Mouse (Mus musculus) erythroblast, embryonic 14.5 days (primary cell): ENCODE results near the gene Mtus2.

Source experiments
- GATA1 ChIP-seq: IDR thresholded peaks from 2 replicates; pipeline ENCODE4 v1.6.1; 2012; ENCODE audit warnings: low read length, inconsistent platforms, mixed read lengths
- TAL1 ChIP-seq: IDR thresholded peaks from 3 replicates; pipeline ENCODE4 v1.6.1; 2012; ENCODE audit warnings: low read length, inconsistent platforms, mixed read lengths

- TF ChIP-seq GATA1 (no peak), TAL1 (no peak)
These were observed 55.0 kb downstream of the Mtus2 start for GRCm38 (mm10) chr5:148012156-148012555.
